21 mouse cellular contexts compared by ENCODE assay signal in the genomic region with DNA sequence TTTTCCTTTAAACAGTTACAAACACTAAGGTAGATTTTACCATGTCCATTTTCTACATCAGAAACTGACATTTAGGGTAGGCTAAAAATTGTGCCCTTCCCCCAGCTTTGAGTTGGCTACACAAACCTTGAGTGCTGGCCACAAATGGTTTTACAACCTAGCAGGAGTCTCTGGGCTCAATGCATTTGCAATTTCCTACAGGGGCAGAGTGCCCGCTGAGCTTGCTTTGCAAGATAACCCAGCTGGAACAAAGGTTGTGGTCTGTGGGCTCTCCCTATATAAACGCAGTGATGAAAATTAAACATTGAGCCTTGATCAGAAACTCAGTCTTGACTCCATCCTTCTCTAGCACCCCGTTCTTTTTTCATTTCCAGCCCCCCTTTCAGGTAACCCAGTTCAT. TPM values are rescaled to one million over a fixed set of nuclear protein-coding genes. Genes with fewer than 3 reads are reported as not detected.
DNase-seq lines count a peak whose midpoint lies in the region; ATAC-seq lines count a peak whose summit lies in the region.
"Had no signal": no experiment of that assay in that cellular context is flagged by ENCODE, and none has a peak within 500 bp of the region (broad histone marks: within the 10 kb centered on the region; RNA-seq: fewer than 3 reads in every experiment).

No protein-coding gene starts in this region.

- DNase-seq in heart, adult 11 months = peak; percentile 56
- DNase-seq in heart, postnatal 4 days = no peak
- DNase-seq in testis, postnatal 10 days (ENCODE audit: low spot score) = peak; percentile 13
- no peak for DNase-seq in testis, postnatal 14 days (ENCODE audit: low spot score)
- no peak for DNase-seq in gastrocnemius, postnatal 10 days
- no peak for DNase-seq in lung, postnatal 4 days
- DNase-seq: adrenal gland, adult 8-10 months; adrenal gland, postnatal 14 days; adrenal gland, postnatal 36 days; cerebellum, adult 11-12 months; cerebellum, adult 2 months; cerebellum, adult 9-10 months; cerebellum, postnatal 10 days; cerebellum, postnatal 25 days; embryo, embryonic 11 days had no signal

- ATAC-seq in common myeloid progenitor, adult 5-6 weeks (replicated peaks; ENCODE audit: low read depth, poor library complexity, severe bottlenecking) = peak; percentile 42; the same call in 1 of the 2 replicates
- ATAC-seq in megakaryocyte-erythroid progenitor cell, adult 5-6 weeks (replicated peaks; ENCODE audit: low FRiP score, low TSS enrichment, poor library complexity, severe bottlenecking) = peak; percentile 52; the same call in 1 of the 2 replicates
- ATAC-seq: activated CD4-positive, CD25-positive, alpha-beta regulatory T cell, adult 4 months; forebrain, embryonic 14.5 days; forebrain, embryonic 16.5 days; Patski had no signal

RNA-seq across cellular contexts. Expression of a gene that starts 8.8 kb away (rescaled TPM):
- 1 to 10 TPM; 5.1 to 6.1 TPM for total RNA-seq in heart, postnatal 4 days (2021)
- total RNA-seq in common myeloid progenitor, adult 5-6 weeks (2017) = 15.7 and 20.4 TPM in 2 replicates
- total RNA-seq in megakaryocyte-erythroid progenitor cell, adult 5-6 weeks (2014; fragmentation: Nextera tagmentation) = 12.5 and 16.4 TPM in 2 replicates
- total RNA-seq in megakaryocyte-erythroid progenitor cell, adult 5-6 weeks (2017) = 19.3 and 22.4 TPM in 2 replicates
- total RNA-seq in gastrocnemius, postnatal 10 days (2021) = 1 to 10 TPM; 4.5 to 4.8 TPM

Comparison
In these comparisons a context has a peak if more than half of its experiments do, and no peak if none do; other contexts are left out.
1. DNase-seq: peak in heart, adult 11 months (single experiment) and testis, postnatal 10 days (single experiment); none in heart, postnatal 4 days (single experiment), testis, postnatal 14 days (single experiment), gastrocnemius, postnatal 10 days (single experiment) and lung, postnatal 4 days (0 of 2).